Mouse (Mus musculus) gastrocnemius, postnatal 36 days (tissue): ENCODE measurements at regions not wholly inside any gene's neighbourhood (a gene's known extent, or its start where the extent isn't known, plus 50 kb on each side); places are given as distances from the start of the nearest gene placed in this dataset.

Experiments used
- DNase-seq, 2 experiments: peaks; one replicate each; pipeline ENCODE4 v3.0.0; 2022
- intact Hi-C: fragments of 180-260 bp; cut with DNase I; formaldehyde crosslinking; loops from one replicate; pipeline ENCODE4 v1.15.1; 2025

DNA sequence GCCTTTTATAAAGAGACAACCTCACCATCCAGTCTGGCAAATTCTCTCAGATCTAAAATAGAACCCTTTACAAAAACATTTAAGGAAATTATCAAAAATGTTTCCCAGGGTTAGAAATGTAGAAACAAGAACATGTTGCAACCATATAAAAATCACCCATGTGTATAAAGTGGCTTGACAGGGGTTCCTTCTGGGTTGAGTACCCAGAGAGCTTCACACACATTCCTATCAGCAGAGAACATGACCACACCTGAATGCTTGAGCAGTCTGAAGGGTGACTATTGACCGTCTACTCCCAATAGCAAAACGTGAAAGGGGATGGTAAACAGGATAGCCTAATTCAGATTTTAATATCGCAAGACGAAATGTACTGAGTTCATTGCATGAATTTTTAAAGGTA lies 57.8 kb upstream of the Zfand5 start:
- DNase-seq: no peak
- intact Hi-C loops: no loop called here

DNA sequence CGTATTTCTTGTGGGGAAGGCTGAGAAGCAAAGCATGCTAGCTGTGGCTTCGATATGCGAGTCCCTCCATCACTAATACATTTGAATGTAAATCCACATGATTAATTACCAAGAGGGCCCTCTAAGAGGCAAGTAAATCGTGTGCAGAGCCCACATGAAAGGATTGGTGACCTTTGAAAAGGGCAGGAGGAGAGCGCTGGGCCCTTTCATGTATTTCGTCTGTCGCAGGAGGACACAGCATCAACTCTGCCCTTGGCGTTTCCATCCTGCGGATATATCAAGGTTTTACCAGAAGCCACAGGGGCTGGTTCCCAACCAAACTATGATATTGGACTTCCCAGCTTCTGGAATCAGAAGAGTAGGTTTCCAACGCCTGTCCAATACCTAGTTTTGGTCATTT lies 78.6 kb upstream of the Zfand5 start:
- intact Hi-C loops: no loop called here
- no peak for DNase-seq

DNA sequence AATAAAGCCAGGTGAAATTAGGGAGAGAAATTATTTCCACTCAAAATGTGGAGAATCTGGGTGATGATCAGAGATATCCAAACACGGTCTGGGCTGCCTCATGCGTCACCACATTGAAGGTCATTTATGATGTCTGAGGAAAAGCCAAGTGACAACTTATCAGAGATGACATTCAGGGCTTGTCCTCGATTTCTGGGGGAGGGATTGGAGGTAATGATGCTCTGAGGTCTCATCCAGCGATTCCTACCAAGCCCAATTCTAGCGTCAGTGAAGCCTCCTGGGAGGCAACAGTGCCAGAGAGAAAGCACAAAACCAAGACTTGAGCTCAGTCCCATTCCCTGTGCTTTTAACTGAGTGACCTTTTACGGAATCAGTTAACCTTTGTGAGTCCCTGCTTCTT lies 79.5 kb upstream of the Zfand5 start:
- intact Hi-C loops: no loop called here
- no peak for DNase-seq

DNA sequence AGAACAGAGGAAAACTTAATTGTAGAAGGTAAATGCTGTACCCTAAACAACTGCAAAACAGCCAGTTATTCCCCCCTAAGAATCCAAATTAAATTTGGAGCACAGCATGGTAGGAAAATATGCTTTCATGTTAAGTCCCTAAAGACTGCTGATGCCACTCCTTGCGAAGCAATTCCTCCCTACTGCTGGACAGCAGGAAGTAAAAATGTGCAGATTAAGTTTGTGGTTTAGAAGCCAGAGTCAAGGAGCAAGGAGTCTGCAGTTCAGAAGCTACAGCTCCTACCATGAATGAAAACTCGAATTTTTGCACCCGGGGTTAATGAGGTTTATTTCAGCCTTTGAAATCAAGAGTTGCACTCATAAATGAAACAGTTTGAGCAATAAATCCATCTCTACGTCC lies 82.9 kb upstream of the Zfand5 start:
- no peak for DNase-seq
- intact Hi-C loops: no loop called here

DNA sequence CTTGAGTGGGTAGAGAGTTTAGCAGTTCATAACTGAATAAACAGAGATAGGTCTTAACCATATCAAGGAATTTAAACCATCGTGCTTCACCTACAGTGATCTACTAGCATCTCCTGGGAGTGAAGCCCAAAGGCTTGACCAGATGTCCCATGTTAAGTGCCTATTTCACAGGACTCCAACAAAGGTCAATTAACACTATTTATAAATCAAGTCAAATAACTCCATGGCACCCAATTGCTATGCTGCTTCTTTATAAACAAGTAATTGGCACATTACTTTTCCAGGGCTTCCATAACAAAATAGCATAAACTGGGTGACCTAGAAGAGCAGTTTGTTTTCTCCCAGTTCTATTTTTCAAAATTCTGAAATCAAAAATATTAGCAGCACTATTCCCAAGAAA lies 85.4 kb upstream of the Zfand5 start:
- intact Hi-C loops: no loop called here
- no peak for DNase-seq

DNA sequence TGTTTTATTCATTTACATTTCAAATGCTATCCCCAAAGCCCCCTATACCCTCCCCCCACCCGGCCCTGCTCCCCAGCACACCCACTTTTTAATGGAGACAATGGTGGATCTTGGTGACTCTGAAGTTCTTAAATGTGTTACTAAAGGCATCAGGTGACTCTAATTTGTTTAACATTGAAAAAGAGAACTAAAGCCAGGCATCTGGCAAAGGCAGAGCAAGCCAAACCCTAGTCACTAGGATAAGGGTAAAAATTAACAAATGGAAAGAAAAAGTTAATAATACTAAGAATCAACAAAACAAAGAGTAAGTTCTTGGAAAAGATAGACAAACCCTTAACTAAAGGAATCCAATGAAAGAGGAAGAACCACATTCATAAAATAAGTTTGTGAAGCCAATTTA lies 86.1 kb upstream of the Zfand5 start:
- intact Hi-C loops: no loop called here
- no peak for DNase-seq

DNA sequence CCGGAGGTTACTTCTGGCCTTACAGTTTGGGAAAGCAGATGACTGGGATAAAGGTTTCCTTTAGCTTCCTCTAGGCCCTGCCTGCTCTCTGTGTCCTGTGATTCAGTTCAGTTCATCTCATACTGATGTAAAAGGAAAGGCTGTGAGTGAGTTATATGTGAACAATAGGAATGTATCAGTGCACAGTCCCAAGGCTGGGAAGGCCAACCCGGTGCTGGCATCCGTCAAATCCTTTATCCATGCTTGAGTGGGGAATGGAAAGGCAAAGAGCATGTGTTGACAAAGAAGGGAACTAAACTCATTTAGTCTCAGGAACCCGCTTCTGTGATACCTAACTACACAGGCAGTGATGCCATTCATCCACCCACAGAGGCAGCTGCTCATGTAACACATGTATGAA lies 89.0 kb upstream of the Zfand5 start:
- DNase-seq: no peak
- intact Hi-C loops: no loop called here

DNA sequence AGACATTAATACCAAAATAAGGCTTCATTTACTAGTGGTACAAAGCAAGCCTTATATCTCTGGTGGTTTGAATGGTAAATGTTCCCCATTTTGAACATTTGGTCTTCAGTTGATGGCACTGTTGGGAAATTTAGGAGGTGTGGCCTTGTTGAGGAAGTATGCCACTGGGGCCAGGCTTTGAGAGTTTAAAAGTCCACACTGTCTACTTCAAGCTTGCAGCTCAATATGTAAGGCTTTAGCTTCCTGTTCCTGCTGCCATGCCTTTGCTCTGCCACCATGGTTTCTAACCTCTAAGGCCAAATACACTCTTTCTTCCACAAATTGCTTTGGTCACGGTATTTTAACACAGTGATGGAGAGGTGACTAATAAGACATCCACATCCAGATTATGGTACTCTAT lies 92.2 kb upstream of the Zfand5 start:
- intact Hi-C loops: no loop called here
- no peak for DNase-seq

DNA sequence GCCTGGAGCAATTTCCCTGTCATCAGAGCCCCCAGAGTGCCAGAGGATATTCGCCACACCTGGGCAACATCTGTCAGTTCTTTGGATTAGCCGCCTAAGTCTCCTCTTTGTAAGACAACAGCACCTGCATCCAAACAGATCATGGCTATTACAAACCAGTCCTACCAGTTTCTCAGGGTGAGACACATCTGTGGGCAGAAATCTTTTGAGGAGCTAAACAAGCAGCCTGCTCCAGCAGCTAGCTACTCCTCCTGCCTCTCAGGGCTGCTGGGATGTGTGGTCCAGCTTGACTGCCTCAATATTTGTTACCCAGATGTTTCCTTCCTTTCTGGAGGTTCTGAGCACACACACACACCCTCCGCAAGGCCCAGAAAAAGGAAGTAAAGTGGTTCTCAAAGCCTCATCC lies 96.6 kb upstream of the Zfand5 start:
- intact Hi-C loops: no loop called here
- DNase-seq: no peak

DNA sequence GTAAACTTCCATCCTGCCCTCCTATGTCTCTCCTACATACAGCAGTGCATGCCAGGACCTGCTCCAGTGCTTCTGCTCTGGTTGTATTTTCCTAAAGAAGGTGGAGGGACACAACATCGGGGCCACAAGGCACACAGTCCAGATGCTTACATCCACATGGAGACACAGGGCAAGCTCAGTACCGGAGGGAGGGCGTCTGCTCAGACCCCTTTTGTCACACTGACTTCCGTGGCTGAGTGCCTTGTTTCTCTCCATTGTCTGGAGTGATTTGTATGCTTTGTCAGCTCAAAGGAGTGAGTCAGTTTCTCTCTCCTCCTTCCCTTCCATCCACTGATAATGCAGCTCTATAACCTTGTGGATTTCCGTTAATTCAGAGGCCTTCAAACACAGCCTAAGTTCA lies 97.4 kb upstream of the Zfand5 start:
- intact Hi-C loops: no loop called here

DNA sequence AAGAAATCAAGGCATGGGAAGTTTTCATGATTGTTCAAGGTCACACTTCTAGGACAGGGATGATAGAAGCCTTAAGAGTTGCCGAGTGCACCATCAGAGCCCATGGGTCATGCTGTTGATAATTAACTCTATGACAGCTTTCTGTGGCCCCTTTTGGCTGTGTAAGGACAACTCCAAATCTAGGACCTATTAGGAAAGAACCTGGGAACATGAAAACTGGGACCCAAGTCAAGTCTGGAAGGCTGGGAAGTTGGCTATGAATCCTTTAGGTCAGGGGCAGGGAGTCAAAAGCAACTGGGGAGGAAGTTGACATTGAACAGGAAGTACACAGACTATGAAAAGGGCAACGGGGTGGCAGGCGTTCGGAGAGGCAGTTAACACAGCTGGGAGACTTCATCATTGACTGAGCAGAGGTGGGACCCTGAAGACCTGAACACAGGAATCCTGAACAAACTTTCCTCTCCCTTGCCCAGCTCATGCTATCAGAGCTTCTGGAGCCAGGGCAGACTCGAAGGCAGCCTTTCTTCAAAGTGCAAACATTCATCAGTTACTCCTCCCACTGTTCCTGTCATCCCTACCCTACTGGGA lies 98.1 kb upstream of the Zfand5 start:
- intact Hi-C loops: no loop called here
- DNase-seq: no peak

More for the DNA sequence above, 97.4 kb upstream of the Zfand5 start:
- no peak for DNase-seq

DNA sequence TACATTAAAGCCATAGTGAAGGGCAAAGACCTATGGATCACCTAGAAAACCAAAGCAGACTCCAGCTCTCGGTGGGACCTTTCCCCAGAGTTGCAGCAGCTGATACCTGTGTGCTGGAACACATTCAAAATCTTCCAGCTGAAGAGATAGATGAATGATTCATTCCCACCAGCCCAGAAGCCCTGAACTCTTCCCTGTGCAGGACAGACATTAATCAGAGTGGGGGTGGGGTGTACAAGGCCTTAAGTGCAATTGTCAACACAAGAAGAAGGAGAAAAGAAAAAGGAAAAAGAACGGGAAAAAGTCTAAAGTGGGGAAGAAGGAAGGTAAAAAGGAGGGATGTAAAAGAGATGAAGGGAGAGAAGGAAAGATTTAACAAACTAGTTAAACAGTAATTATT lies 100.9 kb upstream of the Zfand5 start:
- intact Hi-C loops: no loop called here
- no peak for DNase-seq

DNA sequence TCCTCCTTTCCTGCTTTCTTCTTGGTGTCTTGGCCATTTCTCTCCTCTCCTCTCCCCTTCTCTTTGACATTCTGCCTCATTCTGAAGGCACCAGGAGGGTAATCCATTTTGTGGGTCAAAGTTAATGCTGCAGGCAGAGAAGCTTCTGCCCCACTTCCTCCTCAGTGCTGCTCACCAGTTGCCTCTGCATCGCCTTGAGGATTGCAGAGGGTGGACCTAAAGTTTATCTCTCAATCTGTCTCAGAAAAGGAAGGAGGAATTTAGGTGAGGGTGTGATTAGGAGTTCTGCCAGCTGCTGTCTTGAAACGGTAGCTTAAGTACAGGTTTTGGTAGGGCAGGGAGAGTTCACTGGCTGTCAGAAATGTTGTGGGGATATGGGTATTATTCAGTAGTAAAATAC lies 101.3 kb upstream of the Zfand5 start:
- intact Hi-C loops: no loop called here
- DNase-seq: no peak

DNA sequence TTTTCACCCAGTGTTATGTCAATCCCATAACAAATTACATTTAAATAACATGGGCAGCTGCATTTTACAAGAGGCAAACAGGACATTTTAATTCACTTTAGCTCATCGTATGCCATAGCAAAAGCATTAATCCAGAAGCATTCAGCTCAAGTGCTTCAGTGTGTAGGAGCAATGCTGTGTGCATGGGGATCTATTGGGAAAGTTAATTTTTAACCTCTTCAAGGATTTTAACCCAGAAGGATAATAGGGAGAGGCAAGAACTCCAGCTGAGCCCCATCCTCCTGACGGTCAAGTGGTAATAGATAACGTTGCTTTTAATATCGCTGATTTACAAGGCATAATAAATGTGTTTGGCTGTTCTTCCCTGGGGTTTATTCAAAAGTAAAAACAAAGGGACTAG lies 105.1 kb upstream of the Zfand5 start:
- no peak for DNase-seq
- intact Hi-C loops: no loop called here

DNA sequence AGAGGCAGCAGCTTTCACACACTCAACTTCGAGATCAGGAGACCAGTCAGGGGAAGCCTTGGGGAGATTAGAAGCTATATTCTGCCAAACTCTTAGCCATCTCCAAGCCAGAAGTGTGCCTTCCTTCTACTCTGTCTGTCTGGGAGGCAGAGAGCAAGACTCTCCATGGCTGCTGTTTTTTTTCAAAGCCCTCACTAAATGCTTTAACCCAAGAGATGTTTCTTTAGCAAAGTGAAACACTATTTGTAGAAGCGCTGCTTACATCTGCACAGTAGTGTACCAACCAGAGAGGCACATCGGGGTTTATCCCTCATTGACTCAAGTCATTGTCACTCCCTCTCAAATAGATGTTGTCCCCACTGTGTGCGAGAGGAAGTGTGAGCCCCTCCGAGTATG lies 105.6 kb upstream of the Zfand5 start:
- DNase-seq: no peak
- intact Hi-C loops: no loop called here

DNA sequence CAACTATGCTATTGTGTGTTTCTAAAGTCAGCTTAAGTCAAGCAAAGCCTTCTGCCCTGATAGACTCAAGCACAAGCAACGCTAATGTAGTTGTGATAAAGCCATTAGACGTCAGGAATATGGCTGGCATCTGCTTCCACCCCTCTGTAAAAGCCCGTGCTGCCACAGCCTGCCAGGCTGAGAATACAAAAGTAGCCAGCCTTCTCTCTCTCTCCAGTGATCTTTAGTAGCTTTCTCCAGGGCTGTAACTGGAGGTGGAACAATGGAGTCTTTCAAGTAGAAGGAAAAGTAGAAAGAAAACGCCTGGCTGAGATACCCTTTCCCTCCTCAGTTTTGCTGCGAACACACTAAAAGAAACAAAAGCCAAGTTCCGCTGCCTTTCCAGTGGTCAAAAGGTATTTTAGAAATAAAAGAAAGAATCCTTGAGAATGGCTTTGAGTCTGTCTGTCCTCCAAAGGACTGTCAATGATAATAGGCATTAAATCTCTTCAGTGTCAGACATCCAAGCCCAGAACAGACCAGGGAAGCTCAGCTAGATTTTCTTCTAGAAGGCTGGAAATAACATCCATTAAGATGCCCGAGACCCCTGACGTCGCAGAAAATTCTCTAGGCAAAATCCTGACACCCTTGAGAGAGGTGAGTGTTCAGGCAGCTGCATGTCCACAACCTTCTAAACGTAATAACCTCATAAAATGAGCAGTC lies 106.2 kb upstream of the Zfand5 start:
- no peak for DNase-seq
- intact Hi-C loops: no loop called here

DNA sequence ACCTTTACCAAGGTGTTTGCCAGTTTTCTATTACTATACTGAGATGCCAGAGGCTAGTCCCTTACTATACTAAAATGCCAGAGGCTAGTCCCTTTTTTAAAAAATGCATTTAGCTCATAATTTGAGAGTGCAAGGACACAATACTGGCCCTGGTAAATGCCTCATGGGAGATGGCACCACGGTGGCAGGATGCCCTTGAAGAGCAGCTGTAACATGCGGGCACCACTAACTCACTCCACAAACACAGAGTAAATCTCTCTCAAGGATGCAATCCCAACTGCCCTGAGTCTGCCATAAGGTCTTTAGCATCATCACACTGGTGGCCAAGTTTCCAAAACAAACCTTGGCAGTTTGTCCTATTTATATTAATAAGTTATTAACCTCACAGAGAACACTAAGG lies 108.1 kb upstream of the Zfand5 start:
- DNase-seq: no peak
- intact Hi-C loops: no loop called here

DNA sequence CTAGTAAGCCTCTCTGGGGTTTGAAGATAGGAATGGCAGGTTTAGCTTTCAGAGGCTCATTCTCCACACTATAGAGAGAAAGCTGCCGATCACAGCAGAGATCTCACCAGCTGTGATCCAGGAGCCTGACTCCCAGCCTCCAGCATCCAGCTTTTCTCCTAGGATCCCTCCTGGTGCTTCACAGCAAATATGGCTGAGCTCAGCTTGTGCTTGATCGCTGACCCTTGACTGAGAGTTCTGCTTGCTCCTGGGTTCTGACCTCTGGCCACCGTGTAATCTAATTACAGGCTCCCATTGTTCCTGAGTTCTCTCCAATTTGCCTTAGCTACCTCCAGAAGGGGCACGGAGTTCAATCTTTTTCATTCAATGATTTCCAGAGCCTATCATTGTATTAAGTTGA lies 111.1 kb upstream of the Zfand5 start:
- DNase-seq: no peak
- intact Hi-C loops: no loop called here

DNA sequence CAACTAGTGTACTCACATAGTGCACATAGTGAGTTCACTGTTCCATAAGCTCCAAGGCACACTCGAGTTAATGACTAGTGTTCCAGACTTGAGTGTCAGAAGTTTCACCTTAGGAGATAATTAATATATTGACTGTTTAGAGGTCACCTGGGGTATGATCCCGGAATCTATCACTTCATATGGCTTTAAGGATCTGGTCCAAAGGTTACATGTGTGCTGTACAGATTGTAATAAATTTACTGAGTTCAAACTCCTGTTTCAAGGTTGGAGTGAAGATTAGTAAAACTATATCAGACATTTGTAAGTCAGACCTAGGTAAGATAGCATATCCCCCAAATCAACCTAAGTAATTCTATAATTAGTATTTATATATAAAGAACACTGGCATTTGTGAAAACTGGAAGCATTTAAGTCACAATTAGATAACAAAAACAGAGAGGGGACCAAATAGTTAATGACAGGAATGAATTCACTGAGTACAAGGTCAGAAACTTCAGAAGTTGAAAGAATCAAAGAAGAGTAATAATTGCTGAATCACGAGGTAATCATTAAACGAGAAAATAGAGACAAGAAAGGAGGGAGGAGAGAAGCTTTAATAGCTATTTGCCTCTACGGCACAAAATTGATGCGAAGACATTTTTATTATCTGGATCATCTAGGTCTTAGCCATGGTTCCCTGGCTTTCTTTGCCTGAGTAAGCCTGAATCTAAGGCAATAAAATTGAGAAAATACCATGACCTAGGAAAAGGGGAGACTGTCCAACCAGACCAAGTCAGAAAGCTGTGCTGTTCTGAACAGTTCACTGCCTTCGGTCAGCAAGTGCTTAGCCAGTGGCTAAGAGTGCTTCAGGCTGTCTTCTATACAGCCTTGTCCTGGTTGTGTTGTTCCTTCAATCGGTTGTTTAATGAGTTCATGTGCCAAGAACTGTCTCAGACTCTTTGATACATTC lies 112.6 kb upstream of the Zfand5 start:
- intact Hi-C loops: no loop called here
- no peak for DNase-seq

DNA sequence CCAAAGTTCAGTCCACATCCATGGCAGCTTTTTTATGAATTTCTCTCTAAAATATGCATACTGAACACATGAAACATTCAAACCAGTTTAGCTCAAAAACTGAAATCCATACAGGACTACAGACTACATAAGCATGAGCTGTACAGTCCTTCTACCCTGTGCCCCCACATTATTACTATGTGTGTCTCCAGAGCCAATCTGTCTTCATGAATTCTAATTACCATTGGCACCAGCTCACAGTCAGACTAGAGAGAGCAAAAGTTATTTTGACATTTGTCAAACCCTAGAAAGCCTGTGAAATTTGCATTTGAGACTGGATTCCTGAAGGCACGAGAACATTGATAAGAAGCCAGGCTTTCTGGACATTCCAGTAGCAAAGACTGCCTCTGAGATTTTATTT lies 117.9 kb upstream of the Zfand5 start:
- intact Hi-C loops: no loop called here
- DNase-seq: no peak

DNA sequence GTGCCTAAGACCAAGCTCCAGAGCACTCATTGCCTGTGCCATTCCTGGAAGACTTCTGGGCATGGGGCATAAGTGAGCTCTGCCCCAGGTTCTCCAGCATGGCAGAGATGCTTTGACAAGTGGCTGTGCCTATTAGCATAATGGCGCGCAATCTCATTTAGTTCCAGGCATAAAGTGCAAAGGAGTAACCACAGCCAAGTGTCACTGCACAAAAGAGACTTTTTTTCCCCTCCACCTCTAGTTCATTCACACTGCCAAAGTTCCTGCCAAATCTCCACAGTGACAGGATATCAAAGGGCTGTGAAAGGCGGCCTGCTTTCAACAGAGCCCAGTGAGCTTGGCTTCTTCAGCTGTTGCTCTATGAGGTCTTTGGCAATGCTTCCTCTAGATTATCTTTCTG lies 120.1 kb upstream of the Zfand5 start:
- intact Hi-C loops: no loop called here
- no peak for DNase-seq

DNA sequence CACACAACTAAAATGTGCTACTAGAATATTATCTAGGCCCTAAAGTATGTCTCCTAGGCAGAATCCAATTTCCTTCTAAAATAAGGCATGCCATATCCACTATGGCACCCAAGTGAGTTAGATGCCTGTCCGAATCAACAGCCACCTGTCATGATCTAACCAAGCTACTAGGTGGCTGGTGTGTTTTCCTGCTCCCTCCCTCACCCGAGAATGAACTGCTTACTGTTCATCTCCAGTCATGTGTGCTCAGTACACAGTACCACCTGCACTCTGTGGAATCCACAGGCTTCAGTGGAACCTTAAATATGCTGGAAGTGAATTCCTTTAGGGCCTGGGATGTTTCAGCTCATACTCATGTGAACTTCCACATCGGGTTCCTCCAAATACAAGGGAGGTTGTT lies 121.2 kb upstream of the Zfand5 start:
- DNase-seq: no peak
- intact Hi-C loops: no loop called here
